Mouse (Mus musculus) E14TG2a.4 (cell line): Measurements from ENCODE around the gene Gdpd5.

Source experiments
- H3K27me3 ChIP-seq: 2 replicates; pipeline ENCODE4 v1.6.1; 2014; ENCODE audit warnings: low read length, control low read depth; ENCODE audit not compliant: insufficient read depth
- H3K36me3 ChIP-seq: 2 replicates; pipeline ENCODE4 v1.6.1; 2014; ENCODE audit warnings: low read length, control low read depth; ENCODE audit not compliant: insufficient read depth
- H3K4me1 ChIP-seq: replicated peaks from 2 replicates; pipeline ENCODE4 v1.6.1; 2014; ENCODE audit warnings: low read depth, low read length, control low read depth
- H3K4me3 ChIP-seq: replicated peaks from 2 replicates; pipeline ENCODE4 v1.5.1; 2014; ENCODE audit warnings: mild to moderate bottlenecking, low read length
- H3K9me3 ChIP-seq: 2 replicates; pipeline ENCODE4 v1.6.1; 2014; ENCODE audit warnings: low read length, control low read depth
- CTCF ChIP-seq: conservative IDR thresholded peaks from 2 replicates; pipeline ENCODE4 v1.5.1; 2014; ENCODE audit warnings: low read length
- NANOG ChIP-seq: IDR thresholded peaks from 2 replicates; pipeline ENCODE4 v1.6.1; 2014; ENCODE audit warnings: borderline replicate concordance, low read length, mixed read lengths
- POU5F1 ChIP-seq: IDR thresholded peaks from 2 replicates; pipeline ENCODE4 v1.6.1; 2014; ENCODE audit warnings: low read length, borderline replicate concordance

Gene Gdpd5

DNA sequence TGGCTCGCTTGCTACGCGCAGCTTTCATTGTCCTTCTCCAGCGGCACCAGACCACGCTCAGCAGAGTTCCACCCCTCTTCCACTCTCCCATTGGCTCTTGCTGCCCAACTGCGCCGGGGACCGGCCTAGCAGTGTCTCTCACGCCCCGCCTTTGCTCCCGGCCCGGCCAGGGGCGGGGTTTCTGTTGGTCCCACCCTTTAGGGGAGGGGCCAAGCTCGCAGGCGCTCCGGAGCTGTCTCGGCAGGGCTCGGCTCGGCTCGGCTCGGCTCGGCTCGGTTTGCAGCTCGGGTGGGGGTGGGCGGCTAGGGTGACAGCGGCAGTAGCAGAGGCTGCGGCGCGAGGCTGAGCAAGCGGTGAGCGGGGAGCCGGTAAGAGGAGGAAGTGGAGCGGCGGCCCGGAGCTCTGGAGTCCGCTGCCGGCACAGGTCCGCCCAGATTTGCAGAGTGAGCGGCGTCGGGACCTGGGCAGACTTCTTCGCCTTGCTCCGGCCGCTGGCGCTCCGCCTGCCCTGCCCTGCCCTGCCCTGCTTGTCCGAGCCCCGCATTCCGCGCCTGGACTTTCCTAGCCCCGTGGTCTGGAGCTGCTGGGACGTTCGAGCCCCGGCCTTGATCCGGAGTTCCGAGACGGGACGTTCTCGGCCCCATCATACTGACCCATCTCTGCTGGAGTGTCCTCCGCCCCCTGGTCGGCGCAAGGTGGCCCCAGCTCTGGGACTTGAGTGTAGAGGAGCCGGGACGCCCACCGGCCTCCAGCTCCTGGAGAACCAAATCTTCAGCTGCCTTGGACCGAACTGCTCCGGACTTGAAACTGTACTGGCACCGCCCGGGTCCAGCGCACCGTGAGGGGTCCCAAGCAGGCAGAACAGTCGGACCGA lies at the start of gene Gdpd5:
Gene Gdpd5, plus strand, starts transcription at position 201 of the 874 bp plus-strand sequence.
- Histone ChIP-seq H3K4me3 (peak within 1 kb of the TSS; percentile 81), H3K36me3 (no peaks in the 10 kb centered on the region), H3K27me3 (peaks cover 92% of the 10 kb centered on the region), H3K4me1 (peaks cover 31% of the 10 kb centered on the region), H3K9me3 (peaks cover 3% of the 10 kb centered on the region)
- no peak for TF ChIP-seq POU5F1
- no peak for TF ChIP-seq CTCF
- no peak for TF ChIP-seq NANOG

DNA sequence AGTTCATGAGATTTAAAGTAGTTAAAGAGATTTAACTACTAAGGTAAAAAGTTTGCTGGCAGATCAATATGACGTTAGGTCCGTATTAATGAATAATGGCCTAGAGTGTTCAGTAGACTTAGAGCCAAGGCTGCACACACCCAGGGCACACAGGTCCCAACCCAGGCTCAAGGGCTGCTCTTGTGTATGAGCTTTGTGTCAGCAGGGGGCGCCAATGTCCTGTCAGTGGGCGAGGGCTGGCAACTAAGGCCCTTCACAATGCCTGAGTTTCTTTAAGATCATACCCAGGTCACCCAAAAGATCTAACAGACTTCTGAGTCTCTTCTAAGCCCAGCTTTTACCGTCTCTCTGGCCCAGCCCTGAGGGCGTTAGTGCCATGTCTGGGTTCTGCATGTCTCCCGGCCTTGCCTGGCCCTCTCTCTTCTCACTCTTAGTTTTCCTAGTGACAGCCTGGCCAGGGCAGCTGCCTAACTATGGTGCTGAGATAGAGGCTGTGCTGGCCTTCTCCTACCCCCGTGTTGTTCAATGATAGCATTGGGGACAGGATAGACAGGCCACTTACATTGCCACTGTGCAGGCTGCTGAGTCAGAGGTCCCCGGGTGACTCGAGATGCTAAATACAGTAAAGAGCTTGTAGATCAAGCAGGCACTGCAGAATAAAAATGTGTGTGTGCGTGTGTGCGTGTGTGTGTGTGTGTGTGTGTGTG lies 48.3 kb upstream of the Gdpd5 start:
- Histone ChIP-seq H3K4me3 (no peak overlapping the region), H3K4me1 (peaks cover 26% of the 10 kb centered on the region), H3K27me3 (peaks cover 8% of the 10 kb centered on the region), H3K9me3 (peaks cover 6% of the 10 kb centered on the region; the same call in 1 of the 2 replicates), H3K36me3 (peaks cover 9% of the 10 kb centered on the region)
- TF ChIP-seq NANOG (no peak), CTCF (peak; percentile 60)

DNA sequence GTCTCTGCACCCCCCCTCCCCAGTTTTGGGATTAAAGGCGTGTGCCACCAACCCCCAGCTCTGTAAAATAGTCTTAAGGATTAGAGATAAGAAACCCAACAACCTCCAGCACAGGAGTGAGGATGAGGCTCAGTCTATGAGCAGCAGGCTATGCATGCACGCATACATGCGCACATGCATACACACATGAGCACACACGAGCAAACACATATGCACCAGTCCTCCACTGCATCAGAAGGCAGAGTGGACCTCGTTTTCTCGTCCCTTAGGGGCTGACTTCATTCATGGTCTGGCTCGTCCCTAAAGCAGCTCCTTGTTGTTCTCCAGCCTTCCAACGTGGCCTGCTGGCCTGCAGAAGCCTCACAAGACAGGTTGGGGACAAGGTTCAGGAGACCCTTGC lies 40.5 kb upstream of the Gdpd5 start:
- Histone ChIP-seq H3K4me1 (0 out of 2 replicates have a peak, but pooled peaks cover 3% of the 10 kb centered on the region), H3K9me3 (peaks cover 6% of the 10 kb centered on the region; the same call in 1 of the 2 replicates), H3K27me3 (peaks cover 11% of the 10 kb centered on the region; the same call in 1 of the 2 replicates), H3K36me3 (peaks cover 14% of the 10 kb centered on the region), H3K4me3 (no peak overlapping the region)
- no peak for TF ChIP-seq CTCF

DNA sequence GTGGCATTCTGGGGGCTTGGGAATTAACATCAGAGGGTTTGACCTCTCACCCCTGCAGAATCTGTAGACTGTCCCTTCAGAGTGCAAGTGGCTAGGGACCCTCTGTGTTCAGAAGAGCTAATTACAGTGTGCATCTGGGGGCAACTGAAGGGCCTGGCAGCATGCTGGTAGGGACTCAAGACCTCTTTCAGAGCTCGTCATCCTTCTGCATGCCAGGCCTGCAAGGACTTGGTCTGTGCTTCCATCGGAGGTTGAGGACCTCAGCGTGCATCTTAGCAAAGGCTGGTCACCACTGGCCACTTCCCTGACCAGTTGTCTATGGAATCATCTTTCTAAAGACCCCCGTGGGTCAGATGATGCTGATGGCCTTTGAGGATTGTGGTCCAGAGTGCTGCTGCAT lies 37.6 kb upstream of the Gdpd5 start:
- peaks cover 7% of the 10 kb centered on the region; the same call in 1 of the 2 replicates for H3K4me1 ChIP-seq
- no peaks in the 10 kb centered on the region for H3K9me3 ChIP-seq
- no peak overlapping the region for H3K4me3 ChIP-seq
- H3K27me3 ChIP-seq: peaks cover 21% of the 10 kb centered on the region; the same call in 1 of the 2 replicates
- H3K36me3 ChIP-seq: peaks cover 26% of the 10 kb centered on the region
- no peak for TF ChIP-seq CTCF
- no peak for TF ChIP-seq NANOG
- TF ChIP-seq POU5F1: no peak

DNA sequence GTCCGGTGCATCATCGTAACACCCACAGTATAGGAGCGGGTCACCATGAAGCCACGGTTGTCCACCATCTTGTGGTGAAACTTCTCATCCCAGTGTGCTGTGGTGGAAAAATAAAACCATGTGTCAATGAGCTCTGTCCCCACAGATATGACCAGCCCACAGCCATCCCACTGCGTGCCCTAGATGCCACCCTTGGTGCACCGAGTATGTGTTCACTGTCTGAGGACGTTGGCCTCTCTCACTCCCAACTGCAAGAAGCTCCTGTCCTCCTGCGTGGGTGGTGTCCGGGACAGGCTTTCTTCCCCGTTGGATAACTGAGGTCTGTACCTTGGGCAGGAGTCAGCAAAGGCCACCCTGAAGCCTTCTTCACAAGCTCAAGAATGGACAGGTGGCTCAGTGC lies 33.9 kb upstream of the Gdpd5 start:
- H3K36me3 ChIP-seq: peaks cover 26% of the 10 kb centered on the region
- peaks cover 42% of the 10 kb centered on the region for H3K27me3 ChIP-seq
- peaks cover 42% of the 10 kb centered on the region for H3K4me1 ChIP-seq
- H3K9me3 ChIP-seq: no peaks in the 10 kb centered on the region
- H3K4me3 ChIP-seq: no peak overlapping the region
- no peak for TF ChIP-seq POU5F1
- TF ChIP-seq CTCF: no peak
- no peak for TF ChIP-seq NANOG

DNA sequence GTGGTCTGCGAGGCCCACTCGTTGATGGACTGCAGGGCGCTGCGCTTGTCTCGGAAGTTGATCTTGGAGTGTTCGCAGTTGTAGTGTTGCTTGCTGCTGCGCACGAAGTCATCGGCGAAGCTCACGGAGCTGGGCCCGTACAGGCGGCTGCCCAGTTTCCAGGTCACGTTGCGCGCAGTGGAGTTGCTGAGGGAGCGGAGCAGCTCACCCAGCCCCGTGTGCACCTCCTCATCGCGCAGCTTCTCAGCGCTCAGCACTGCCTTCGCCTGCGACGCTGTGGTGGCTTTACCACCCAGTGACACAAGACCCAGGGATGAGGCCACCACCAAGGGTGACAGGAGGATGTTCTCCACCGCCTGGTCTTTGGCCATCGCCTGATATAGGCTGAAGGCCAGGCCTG lies 32.3 kb upstream of the Gdpd5 start:
- peaks cover 26% of the 10 kb centered on the region for H3K36me3 ChIP-seq
- no peaks in the 10 kb centered on the region for H3K9me3 ChIP-seq
- no peak for TF ChIP-seq CTCF
- no peak for TF ChIP-seq NANOG
- TF ChIP-seq POU5F1: no peak
- peaks cover 58% of the 10 kb centered on the region for H3K27me3 ChIP-seq
- H3K4me1 ChIP-seq: peaks cover 58% of the 10 kb centered on the region
- H3K4me3 ChIP-seq: peak overlapping the region; percentile 65

DNA sequence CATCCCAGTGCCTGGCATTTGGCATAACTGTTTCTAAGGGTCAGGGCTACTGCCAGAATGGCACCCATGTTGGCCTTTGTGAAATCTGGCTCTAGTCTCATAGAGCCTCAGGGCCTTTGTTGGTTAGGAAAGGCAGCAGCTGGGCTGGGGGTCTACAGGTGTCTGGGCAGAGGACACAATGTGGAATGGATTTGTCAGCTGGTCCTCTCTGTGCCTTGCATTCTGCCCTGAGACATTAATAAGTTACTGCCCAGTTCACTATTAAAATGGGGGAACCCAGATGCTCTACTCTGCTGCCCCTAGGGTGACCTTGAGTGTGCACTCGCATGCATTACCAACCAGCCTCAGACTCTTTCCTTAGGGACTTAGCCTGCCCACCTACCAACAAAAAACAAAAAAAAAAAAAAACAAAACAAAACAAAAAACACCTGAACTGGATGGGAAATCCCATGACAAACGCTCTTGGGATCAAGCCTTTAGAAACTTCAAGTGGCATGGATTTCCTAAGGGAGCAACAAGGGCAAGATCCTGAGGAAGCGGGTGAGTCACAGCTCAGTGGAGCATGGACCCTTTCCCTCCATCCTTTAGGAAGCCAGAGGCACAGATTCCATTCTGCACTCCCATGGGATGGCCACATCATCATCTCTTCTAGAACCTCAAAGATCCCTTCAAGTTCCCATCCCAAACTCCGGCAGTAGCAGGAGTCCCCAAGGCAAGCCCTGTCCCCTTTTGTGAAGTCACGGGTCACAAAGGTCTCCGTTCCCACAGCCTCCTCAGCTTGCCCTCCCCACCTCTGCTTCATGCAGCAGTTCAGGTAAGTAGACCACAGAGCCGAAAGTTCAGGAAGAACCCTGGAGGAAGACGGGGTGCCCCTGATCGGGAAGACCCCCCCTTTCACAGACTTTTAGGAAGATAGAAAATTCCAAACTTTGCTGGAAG lies 31.2 kb upstream of the Gdpd5 start:
- Histone ChIP-seq H3K4me1 (peaks cover 70% of the 10 kb centered on the region), H3K4me3 (no peak overlapping the region), H3K27me3 (peaks cover 69% of the 10 kb centered on the region), H3K9me3 (no peaks in the 10 kb centered on the region), H3K36me3 (peaks cover 21% of the 10 kb centered on the region)
- TF ChIP-seq CTCF (no peak), POU5F1 (no peak), NANOG (no peak)
